Mouse (Mus musculus): Measurements from ENCODE around the gene Tmem160.

The Tmem160 gene

GRCm38 (mm10) chr7:16493361-16493760 lies 40.8 kb downstream of the Tmem160 start:
- peak; percentile 75 for DNase-seq

GRCm38 (mm10) chr7:16496260-16496659 lies 43.7 kb downstream of the Tmem160 start:
- no peak for DNase-seq

- no peak for DNase-seq
Measured at GRCm38 (mm10) chr7:16499671-16500104, 47.1 kb downstream of the Tmem160 start.

- DNase-seq = no peak
Measured at GRCm38 (mm10) chr7:16501571-16501970, 49.0 kb downstream of the Tmem160 start.

GRCm38 (mm10) chr7:16504573-16505225 lies 52.1 kb downstream of the Tmem160 start:
- DNase-seq = peak; percentile 30

All from kidney, postnatal 10 days (tissue).